Mouse (Mus musculus): ENCODE data around the gene Rexo1.

Rexo1 gene
- long read RNA-seq, experiment 1, partial matches to known transcripts: 43 of 44 reads
- long read RNA-seq, experiment 1, other reads (novel, unspliced or antisense): 1 of 44 reads
- long read RNA-seq, experiment 2, partial matches to known transcripts: 78 of 79 reads
- long read RNA-seq, experiment 2, other reads (novel, unspliced or antisense): 1 of 79 reads

- intact Hi-C loops (cut with DNase I): no loop called here
These were observed at the start of gene Rexo1 for GRCm38 (mm10) chr10:80561116-80561944. Gene Rexo1 (minus strand): TSS chr10:80561560.

DNA sequence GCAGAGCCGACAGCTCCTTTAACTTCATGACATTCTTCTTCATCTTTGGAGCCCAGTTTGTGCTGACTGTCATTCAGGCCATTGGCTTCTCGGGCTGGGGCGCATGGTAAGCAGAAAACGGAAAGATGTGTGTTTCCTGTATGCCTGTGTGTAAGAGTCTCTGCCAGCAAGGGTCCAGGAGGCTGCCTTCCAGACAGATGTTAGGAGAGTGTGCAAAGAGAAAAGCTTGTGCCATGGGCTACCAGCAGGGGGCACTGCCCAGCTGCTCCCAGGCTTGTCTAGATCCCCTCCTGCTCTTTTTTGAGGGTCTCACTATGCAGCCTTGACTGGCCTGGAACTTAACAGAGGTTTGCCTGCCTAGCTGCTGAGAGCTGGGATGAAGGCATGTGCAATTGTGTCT, 49.7 kb upstream of the Rexo1 start:
- intact Hi-C loops (cut with DNase I): loop anchor here (5.0 kb wide), 1 partner anchor 76 kb away; no protein-coding TSS in a partner anchor

DNA sequence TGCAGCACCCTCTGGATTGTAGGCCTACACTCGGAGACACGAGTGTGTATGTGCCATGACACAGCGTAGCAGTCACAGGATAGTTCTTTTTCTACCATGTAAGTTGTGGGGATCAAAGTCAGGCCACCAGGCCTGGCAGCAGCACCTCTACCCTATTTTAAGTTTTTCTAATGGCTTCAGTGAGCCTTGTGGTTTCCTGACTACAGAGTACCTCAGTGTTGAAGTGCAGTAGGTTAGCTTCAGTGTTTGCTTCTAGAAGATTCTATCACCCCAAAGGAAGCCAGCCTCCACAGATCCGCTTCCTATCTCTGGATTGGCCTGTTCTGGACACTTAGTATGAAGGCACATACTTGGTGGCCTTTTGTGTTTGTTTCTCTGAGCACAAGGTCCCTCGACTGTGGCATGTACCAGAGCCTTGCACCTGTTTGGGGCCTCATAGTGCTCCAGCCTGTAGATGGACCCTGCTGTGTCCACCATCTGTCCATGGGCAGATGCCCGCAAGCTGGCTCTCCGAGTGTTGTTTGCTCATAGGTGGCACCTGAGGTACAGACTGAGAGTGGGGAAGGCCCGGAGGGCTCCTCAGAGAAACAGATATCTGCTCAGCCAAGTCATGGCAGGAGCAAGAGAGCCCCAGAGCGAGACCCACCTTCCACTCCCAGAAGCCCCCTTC, 48.9 kb upstream of the Rexo1 start:
- intact Hi-C loops (cut with DNase I): loop anchor here (5.0 kb wide), 1 partner anchor 77 kb away; no protein-coding TSS in a partner anchor

- intact Hi-C loops (cut with DNase I): loop anchor here (5.0 kb wide), 1 partner anchor 48 kb away; the partner anchor contains the start of gene Btbd2
These were observed 48.0 kb upstream of the Rexo1 start for GRCm38 (mm10) chr10:80609269-80609924.

DNA sequence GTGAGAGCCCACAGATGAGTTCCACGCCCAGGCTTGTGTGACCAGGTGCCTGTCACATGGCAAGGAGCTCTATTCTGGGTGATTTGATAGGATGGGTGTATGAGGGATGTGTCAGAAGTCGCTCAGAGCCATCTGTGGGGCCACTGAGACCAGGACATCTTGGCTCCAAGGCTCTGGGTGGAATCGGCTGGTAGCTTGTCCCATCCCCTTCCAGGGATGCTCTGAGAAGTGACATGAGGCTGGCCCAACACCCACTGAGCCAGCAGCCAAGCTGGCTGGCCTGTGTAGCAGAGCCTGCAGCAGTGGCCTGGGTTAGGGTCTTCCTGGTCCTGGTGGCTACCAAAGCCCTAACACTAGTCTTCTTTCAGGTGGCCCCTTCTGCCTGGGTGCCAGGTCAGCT, 47.1 kb upstream of the Rexo1 start:
- intact Hi-C loops (cut with DNase I): loop anchor here (5.0 kb wide), 1 partner anchor 49 kb away; the partner anchor contains the start of gene Btbd2

DNA sequence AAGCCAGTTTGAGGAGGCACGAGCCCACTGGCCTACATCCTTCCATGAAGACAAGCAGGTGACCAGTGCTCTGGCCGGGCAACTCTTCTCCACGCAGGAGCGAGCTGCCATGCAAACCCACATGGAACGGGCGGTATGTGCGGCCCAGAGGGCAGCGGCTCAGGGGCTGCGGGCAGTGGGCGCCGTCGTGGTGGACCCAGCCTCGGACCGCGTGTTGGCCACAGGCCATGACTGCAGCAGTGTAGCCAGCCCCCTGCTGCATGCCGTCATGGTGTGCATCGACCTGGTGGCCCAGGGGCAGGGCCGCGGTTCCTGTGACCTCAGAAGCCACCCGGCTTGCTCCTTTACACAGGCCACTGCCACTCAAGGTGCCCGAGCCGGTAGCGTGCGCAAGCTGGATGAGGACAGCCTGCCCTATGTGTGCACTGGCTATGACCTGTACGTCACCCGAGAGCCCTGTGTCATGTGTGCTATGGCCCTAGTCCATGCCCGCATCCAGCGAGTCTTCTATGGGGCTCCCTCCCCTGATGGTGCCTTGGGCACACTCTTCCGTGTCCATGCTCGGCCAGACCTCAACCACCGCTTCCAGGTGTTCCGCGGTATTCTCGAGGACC, 45.5 kb upstream of the Rexo1 start:
- intact Hi-C loops (cut with DNase I): loop anchor here (5.0 kb wide), 1 partner anchor 50 kb away; the partner anchor contains the start of gene Btbd2

DNA sequence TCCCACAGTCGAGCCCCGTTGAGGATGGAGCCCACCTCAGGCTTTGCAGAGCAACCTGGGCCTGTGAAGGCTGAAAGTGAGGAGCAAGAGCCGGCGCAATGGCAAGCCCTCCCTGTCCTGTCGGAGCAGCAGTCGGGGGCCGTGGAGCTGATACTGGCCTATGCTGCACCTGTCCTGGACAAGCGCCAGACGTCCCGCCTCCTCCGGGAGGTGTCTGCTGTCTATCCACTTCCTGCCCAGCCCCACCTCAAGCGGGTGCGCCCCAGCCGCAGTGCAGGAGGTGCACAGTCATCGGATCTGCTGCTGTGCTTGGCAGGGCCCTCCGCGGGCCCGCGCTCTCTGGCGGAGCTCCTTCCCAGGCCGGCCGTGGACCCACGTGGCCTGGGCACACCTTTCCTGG, 44.9 kb upstream of the Rexo1 start:
- intact Hi-C loops (cut with DNase I): loop anchor here (5.0 kb wide), 1 partner anchor 51 kb away; the partner anchor contains the start of gene Btbd2

DNA sequence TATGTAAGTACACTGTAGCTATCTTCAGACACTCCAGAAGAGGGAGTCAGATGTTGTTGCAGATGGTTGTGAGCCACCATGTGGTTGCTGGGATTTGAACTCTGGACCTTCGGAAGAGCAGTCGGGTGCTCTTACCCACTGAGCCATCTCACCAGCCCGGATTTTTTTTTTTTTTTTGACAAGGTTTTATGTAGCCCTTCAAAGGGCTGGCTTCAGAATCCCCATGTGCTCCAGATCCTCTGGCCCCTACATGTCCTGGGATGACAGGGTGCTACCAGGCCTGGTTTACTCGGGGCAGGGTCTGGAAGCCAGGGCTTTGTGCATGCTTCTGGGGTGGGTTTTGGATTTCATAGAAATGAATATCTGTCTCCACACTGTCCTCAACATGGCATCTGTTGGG, 44.4 kb upstream of the Rexo1 start, which contains the start of gene Gm49322:
Gene Gm49322 (plus strand): TSS at position 301 of the 400 bp plus-strand sequence.
- intact Hi-C loops (cut with DNase I): loop anchor here (5.0 kb wide), 1 partner anchor 52 kb away; the partner anchor contains the start of gene Btbd2

DNA sequence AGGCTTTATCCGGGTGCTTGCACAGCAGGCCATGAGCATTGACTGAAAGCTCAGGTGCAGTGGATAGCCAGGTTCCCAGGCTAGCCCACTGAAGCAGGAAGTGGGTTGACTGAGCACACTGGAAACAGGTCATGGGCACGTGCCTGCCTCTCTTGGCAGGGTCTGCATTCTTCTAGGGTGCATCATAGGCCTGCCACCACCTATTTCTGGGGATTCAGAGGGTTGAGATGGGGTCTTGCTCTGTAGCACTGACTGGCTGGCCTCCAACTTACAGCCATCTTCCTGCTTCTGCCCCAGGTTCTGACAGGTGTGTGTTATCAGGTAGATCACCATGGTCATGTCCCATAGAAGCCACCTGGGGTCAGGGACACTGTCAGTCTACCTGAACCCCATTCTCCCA, 43.6 kb upstream of the Rexo1 start:
- intact Hi-C loops (cut with DNase I): loop anchor here (5.0 kb wide), 1 partner anchor 52 kb away; the partner anchor contains the start of gene Btbd2

- intact Hi-C loops (cut with DNase I): no loop called here
These were observed 42.7 kb upstream of the Rexo1 start for GRCm38 (mm10) chr10:80604001-80604509.

- intact Hi-C loops (cut with DNase I): no loop called here
These were observed 42.0 kb upstream of the Rexo1 start for GRCm38 (mm10) chr10:80603364-80603763.

DNA sequence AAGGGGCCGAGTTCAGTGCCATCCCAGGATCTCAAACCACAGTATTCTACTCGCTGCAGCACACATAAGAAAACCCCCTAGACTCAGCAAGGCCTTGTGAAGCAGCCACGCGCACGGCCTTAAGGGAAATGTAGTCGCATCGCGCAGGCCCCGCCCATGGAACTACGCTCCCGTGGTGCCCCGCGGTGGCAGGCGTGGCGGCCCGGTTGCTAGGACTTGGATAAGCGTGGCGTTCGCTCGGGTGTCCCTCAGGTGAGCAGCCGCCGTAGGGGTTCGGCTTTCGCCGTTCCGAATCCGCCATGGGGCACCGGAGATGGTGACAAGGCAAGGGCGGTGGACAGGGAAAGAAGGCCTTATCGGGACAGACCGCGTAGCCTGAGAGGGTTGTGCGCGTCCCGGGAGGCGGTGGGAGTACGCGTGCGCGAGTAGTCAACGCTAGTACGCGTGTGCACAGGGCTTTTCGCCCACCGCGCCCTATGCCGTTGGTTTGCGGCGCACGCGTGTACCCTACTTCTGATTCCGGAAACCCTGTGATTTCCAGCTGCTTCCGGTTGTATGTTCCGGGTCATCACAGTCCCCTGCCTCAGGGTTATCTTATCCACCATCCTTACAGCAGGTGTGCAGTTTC, 41.5 kb upstream of the Rexo1 start, which contains the start of the genes Scamp4 and Adat3:
Gene Scamp4 (plus strand): TSS at position 175 of the 628 bp plus-strand sequence.
Gene Adat3 (plus strand): TSS at position 183 of the 628 bp plus-strand sequence.
- intact Hi-C loops (cut with DNase I): no loop called here

DNA sequence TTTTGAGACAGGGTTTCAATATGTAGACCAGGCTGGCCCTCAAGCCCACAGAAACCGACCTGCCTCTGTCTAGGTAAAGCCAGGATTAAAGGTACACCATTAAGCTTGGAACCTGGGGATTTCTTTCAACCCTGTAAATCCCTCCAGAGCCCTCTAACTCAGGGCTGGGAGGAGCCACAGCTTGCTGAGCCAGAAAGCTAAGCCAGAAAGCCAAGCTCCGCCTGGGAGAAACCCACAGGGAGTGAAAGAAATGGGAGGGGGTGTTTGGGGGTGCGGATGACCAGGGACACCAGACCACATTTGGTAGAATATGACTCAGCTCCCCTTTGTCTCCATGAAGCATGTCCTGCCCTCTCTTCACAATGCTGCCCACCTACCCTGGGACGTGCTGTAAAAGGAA, 35.0 kb upstream of the Rexo1 start:
- intact Hi-C loops (cut with DNase I): no loop called here

DNA sequence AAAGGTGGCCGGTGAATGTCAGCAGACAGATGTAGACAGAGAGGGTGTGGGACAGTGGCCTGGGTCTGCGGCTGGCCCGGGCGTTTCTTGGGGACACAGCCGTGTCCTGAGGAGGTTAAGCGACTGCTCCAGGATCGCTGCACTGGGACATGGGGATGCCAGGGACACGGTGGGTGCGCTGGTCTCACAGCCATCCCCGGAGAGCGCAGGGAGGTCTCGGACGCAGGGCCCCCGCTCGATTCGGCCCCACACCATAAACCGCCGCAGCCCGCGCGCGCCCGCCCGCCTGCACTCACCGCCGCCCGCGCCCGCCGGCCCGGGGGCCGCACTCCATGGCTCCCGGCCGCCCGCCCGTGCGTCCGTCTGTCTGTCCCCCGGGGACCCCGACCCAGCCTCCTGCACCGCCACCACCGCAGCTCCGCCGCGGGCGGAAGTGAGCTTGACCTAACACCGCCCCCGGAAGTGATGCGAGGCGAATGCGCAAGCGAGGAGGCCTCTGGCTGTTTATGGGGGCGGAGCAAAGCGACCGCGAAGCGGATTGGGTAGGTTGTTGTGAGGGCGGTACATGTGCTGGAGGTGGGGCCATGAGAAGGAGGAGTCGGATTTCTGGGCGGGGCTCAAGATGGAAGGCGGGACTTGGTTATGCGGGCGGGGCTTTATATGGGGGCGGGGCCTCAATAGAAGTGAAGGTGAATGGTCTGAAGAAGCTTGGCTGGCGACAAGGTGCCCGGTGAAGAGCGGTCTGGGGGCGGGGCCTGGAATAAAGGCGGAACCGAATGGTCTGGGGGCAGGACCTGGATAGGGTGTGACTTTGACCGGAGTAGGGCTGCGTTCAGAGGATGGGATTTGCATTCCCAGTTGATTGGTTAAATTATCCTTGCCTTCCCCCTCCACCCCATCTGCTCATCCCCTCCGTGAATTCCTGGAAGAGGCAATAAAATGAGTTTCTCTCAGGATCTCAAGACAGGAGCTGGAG, 28.8 kb upstream of the Rexo1 start, which contains the start of gene Abhd17a:
Gene Abhd17a (minus strand): TSS at position 463 of the 976 bp plus-strand sequence.
- intact Hi-C loops (cut with DNase I): no loop called here

- intact Hi-C loops (cut with DNase I): no loop called here
These were observed 27.9 kb upstream of the Rexo1 start for GRCm38 (mm10) chr10:80589127-80589878.

DNA sequence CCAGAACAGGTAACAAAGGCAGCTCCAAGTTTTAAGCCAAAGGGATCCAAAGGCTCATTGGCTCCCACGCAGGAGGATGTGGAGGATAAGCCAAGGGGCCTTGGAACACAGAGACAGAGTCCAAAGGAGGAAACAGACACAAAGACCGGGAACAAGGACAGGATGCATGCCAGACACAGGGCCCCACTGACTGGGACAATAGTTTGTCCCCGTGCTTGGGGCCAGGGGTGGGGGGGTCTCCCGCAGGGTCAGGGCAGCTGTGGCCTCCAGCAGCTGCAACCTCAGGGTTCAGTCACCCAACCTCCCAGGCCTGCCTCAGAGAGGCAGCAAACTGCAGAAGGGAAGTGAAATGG, 25.9 kb upstream of the Rexo1 start:
- intact Hi-C loops (cut with DNase I): no loop called here

DNA sequence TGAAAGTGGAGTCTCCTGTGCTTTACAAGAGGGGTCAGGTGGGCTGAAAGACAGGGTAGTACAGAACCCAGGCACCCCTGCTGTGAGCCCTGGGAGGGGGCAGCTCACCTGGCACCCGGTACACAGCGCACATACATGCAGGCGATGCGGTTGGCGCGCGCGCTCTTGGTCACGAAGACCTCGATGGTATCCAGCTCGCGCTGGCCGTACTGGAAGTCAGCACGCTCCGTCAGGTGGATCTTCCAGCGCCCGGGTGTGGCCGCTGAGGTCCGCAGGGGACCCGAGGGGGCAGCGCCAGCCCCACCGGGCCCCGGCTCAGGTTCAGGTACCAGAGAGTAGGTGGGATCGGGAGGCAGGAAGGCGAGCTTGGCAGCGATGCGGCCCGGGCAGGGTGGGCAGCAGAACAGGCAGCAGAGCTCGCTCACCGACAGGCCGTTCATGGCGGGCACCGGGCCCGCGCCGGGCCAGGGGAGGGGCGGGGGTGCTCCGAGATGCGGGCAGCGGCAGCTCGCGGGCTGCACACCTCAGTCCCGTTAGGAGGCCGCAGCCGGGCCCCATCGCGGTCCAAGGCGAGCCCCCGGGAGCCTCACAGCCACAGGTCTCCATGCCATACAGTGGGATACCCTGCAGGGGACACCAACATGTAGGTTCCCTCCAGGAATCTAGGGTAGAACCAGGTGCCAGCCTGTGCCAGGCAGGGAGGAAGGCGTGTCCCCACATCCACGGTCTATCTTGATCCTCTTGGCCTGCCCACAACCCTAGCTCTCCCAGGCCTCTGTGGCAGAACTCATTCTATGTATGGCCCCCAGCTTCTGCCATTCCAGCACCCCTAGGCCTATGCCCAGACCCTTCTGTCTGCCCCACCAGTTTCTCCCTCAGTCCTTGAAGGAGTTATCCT, 25.3 kb upstream of the Rexo1 start:
- intact Hi-C loops (cut with DNase I): no loop called here

Measured in adrenal gland (tissue).